In genomic region chr11:8495801-8496200, GRCm38 (mm10) we compare ENCODE assay signal across 16 mouse cellular contexts.
DNase-seq lines count a peak whose midpoint lies in the region; ATAC-seq lines count a peak whose summit lies in the region.
"Had no signal": no experiment of that assay in that cellular context is flagged by ENCODE, and none has a peak within 500 bp of the region (broad histone marks: within the 10 kb centered on the region; RNA-seq: fewer than 3 reads in every experiment).

No protein-coding gene starts in this region.

- DNase-seq in hindbrain, embryonic 14.5 days (ENCODE audit: low spot score), result no peak
- DNase-seq in neural tube, embryonic 10.5 days (ENCODE audit: extremely low spot score, low spot score), result no peak
- peak; percentile 91 to 92 for DNase-seq in cerebellum, postnatal 10 days
- no peak for DNase-seq in heart, adult 18-20 months
- DNase-seq: heart, adult 11 months; heart, postnatal 14 days; kidney, postnatal 14 days; liver, postnatal 0 days; right cerebral cortex, postnatal 14 days; thymus, adult 2 months had no signal

- H3K27ac ChIP-seq in hindbrain, embryonic 14.5 days, result no peak overlapping the region
- no peak overlapping the region for H3K27ac ChIP-seq in hindbrain, embryonic 13.5 days
- no peak overlapping the region for H3K27ac ChIP-seq in neural tube, embryonic 14.5 days (ENCODE audit: low read depth, low read length)

- no peaks in the 10 kb centered on the region for H3K27me3 ChIP-seq in hindbrain, embryonic 14.5 days (ENCODE audit: control insufficient read depth, insufficient read depth, low read length)
- H3K27me3 ChIP-seq in hindbrain, embryonic 13.5 days, result no peaks in the 10 kb centered on the region
- H3K27me3 ChIP-seq in neural tube, embryonic 14.5 days (ENCODE audit: control insufficient read depth, insufficient read depth, low read length), result no peaks in the 10 kb centered on the region

- H3K9me3 ChIP-seq in hindbrain, embryonic 14.5 days (ENCODE audit: control insufficient read depth, low read length), result no peaks in the 10 kb centered on the region
- H3K9me3 ChIP-seq in hindbrain, embryonic 13.5 days, result no peaks in the 10 kb centered on the region
- no peaks in the 10 kb centered on the region for H3K9me3 ChIP-seq in neural tube, embryonic 14.5 days (ENCODE audit: control insufficient read depth, low read length)

- H3K4me1 ChIP-seq in hindbrain, embryonic 14.5 days (replicated peaks; ENCODE audit: control insufficient read depth, insufficient read depth, low read length), result 0 out of 2 replicates have a peak, but pooled peaks cover 9% of the 10 kb centered on the region
- peaks cover 17% of the 10 kb centered on the region; the same call in 1 of the 2 replicates for H3K4me1 ChIP-seq in hindbrain, embryonic 13.5 days (replicated peaks)
- peaks cover 4% of the 10 kb centered on the region; the same call in 1 of the 2 replicates for H3K4me1 ChIP-seq in neural tube, embryonic 14.5 days (ENCODE audit: control insufficient read depth, insufficient read depth, low read length)

- no peaks in the 10 kb centered on the region for H3K36me3 ChIP-seq in hindbrain, embryonic 14.5 days (replicated peaks; ENCODE audit: control insufficient read depth, insufficient read depth)
- no peaks in the 10 kb centered on the region for H3K36me3 ChIP-seq in hindbrain, embryonic 13.5 days
- no peaks in the 10 kb centered on the region for H3K36me3 ChIP-seq in neural tube, embryonic 14.5 days (ENCODE audit: control insufficient read depth, insufficient read depth, low read length)

- peak; percentile 35; the same call in 1 of the 2 replicates for ATAC-seq in hindbrain, embryonic 14.5 days (ENCODE audit: low FRiP score)
- no peak for ATAC-seq in hindbrain, embryonic 13.5 days (ENCODE audit: low FRiP score)
- ATAC-seq in neural tube, embryonic 14.5 days (ENCODE audit: low read depth), result 0 out of 2 replicates have a peak, but pooled peaks have one; percentile 31
- no peak for ATAC-seq in activated CD4-positive, CD25-positive, alpha-beta regulatory T cell, adult 4 months
- ATAC-seq: CD4-positive, CD25-positive, alpha-beta regulatory T cell, adult 4 months; inflammation-experienced regulatory T-cells, adult 6 months; liver, postnatal 0 days had no signal

- H3K4me2 ChIP-seq in hindbrain, embryonic 14.5 days (replicated peaks), result no peak overlapping the region
- no peak overlapping the region for H3K4me2 ChIP-seq in hindbrain, embryonic 13.5 days
- H3K4me2 ChIP-seq in neural tube, embryonic 14.5 days (ENCODE audit: low read depth, low read length), result no peak overlapping the region

- 88% methylated on average over 7 of the region's 7 CpGs for WGBS in hindbrain, embryonic 14.5 days
- WGBS in hindbrain, embryonic 13.5 days, result 85% methylated on average over 7 of the region's 7 CpGs
- WGBS in neural tube, embryonic 14.5 days, result 85% methylated on average over 7 of the region's 7 CpGs

- H3K9ac ChIP-seq in hindbrain, embryonic 14.5 days, result no peak overlapping the region
- H3K9ac ChIP-seq in hindbrain, embryonic 13.5 days, result no peak overlapping the region
- H3K9ac ChIP-seq in neural tube, embryonic 14.5 days (replicated peaks; ENCODE audit: low read depth, low read length), result no peak overlapping the region
- H3K9ac ChIP-seq: liver, postnatal 0 days had no signal

- no peak overlapping the region for H3K4me3 ChIP-seq in hindbrain, embryonic 14.5 days (replicated peaks; ENCODE audit: low read length)
- no peak overlapping the region for H3K4me3 ChIP-seq in hindbrain, embryonic 13.5 days
- no peak overlapping the region for H3K4me3 ChIP-seq in neural tube, embryonic 14.5 days (ENCODE audit: low read depth, low read length)
- H3K4me3 ChIP-seq: erythroblast, embryonic 14.5 days had no signal

Comparison
In these comparisons a context has a peak if more than half of its experiments do, and no peak if none do; other contexts are left out.
1. ATAC-seq: peak in hindbrain, embryonic 14.5 days (single experiment) and neural tube, embryonic 14.5 days (single experiment); none in hindbrain, embryonic 13.5 days (single experiment) and activated CD4-positive, CD25-positive, alpha-beta regulatory T cell, adult 4 months (single experiment).
2. DNase-seq: peak in cerebellum, postnatal 10 days (2 of 2); none in hindbrain, embryonic 14.5 days (single experiment), neural tube, embryonic 10.5 days (single experiment) and heart, adult 18-20 months (0 of 2).